Mouse (Mus musculus) olfactory bulb, adult 2 months (tissue): ENCODE results near the gene Ap2b1. TPM values are rescaled to one million over a fixed set of nuclear protein-coding genes. Genes with fewer than 3 reads are reported as not detected.

Source experiments
- H3K27ac ChIP-seq: fragments of 200-500 bp; 2 replicates; pipeline ENCODE4 v1.5.1; 2012; ENCODE audit warnings: low read depth, low read length; ENCODE audit not compliant: insufficient read depth
- H3K4me1 ChIP-seq: fragments of 200-500 bp; 2 replicates; pipeline ENCODE4 v1.6.1; 2012; ENCODE audit warnings: low read length; ENCODE audit not compliant: control insufficient read depth, insufficient read depth
- H3K4me3 ChIP-seq: fragments of 200-500 bp; 2 replicates; pipeline ENCODE4 v1.5.1; 2012; ENCODE audit warnings: mild to moderate bottlenecking, low read depth, low read length, moderate library complexity; ENCODE audit not compliant: insufficient read depth
- CTCF ChIP-seq: fragments of 200-500 bp; IDR thresholded peaks from 2 replicates; pipeline ENCODE4 v1.5.1; 2012; ENCODE audit warnings: low read depth, mild to moderate bottlenecking, low read length, moderate library complexity; ENCODE audit not compliant: insufficient read depth
- POLR2A ChIP-seq: fragments of 200-500 bp; IDR thresholded peaks from 2 replicates; pipeline ENCODE4 v1.6.1; 2012; ENCODE audit warnings: mild to moderate bottlenecking, low read depth, low read length, moderate library complexity; ENCODE audit not compliant: insufficient read depth
- WGBS: fragments of 180-500 bp; shearing (Covaris S2); methylation state at CpG from one replicate; pipeline ENCODE4 v1.1.7; 2018; 5-methylcytosine and 5-hydroxymethylcytosine counted together
- polyA plus RNA-seq: library from polyadenylated mRNA; stranded (reverse); fragments of >200 nt; gene quantifications from 2 replicates; pipeline ENCODE4 v1.2.4, GENCODE M21; 2012; ENCODE audit warnings: low replicate concordance; ENCODE audit not compliant: missing spikeins, insufficient read depth, insufficient read length

Ap2b1 gene
- polyA plus RNA-seq, 1 experiment = not detected

GRCm38 (mm10) chr11:83443824-83444223 is 145.0 kb downstream of the Ap2b1 start:
- Histone ChIP-seq H3K4me3 (no peak overlapping the region), H3K27ac (no peak overlapping the region), H3K4me1 (peaks cover 20% of the 10 kb centered on the region)
- WGBS = 23% methylated on average over 7 of the region's 7 CpGs
- no peak for TF ChIP-seq CTCF
- no peak for TF ChIP-seq POLR2A

GRCm38 (mm10) chr11:83445001-83445400 is 146.2 kb downstream of the Ap2b1 start:
- 36% methylated on average over 19 of the region's 19 CpGs for WGBS
- Histone ChIP-seq H3K4me1 (peaks cover 20% of the 10 kb centered on the region), H3K27ac (no peak overlapping the region), H3K4me3 (no peak overlapping the region)
- TF ChIP-seq POLR2A (no peak), CTCF (no peak)

- 93% methylated on average over 10 of the region's 10 CpGs for WGBS
- TF ChIP-seq CTCF = no peak
- TF ChIP-seq POLR2A = no peak
- Histone ChIP-seq H3K4me1 (peaks cover 14% of the 10 kb centered on the region), H3K4me3 (no peak overlapping the region), H3K27ac (no peak overlapping the region)
These were observed 148.8 kb downstream of the Ap2b1 start for GRCm38 (mm10) chr11:83447612-83448011.

- Histone ChIP-seq H3K4me3 (no peak overlapping the region), H3K4me1 (peaks cover 11% of the 10 kb centered on the region), H3K27ac (no peak overlapping the region)
- no peak for TF ChIP-seq CTCF
- TF ChIP-seq POLR2A = no peak
- WGBS = 62% methylated on average over 16 of the region's 16 CpGs
These were observed 149.4 kb downstream of the Ap2b1 start for GRCm38 (mm10) chr11:83448021-83448926.

- H3K27ac ChIP-seq = no peak overlapping the region
- peaks cover 9% of the 10 kb centered on the region for H3K4me1 ChIP-seq
- no peak overlapping the region for H3K4me3 ChIP-seq
- TF ChIP-seq CTCF (no peak), POLR2A (no peak)
These were observed 150.1 kb downstream of the Ap2b1 start for GRCm38 (mm10) chr11:83448927-83449236.

GRCm38 (mm10) chr11:83449298-83449697 is 150.5 kb downstream of the Ap2b1 start:
- H3K4me1 ChIP-seq = peaks cover 9% of the 10 kb centered on the region
- H3K27ac ChIP-seq = no peak overlapping the region
- WGBS = 77% methylated on average over 4 of the region's 4 CpGs
- TF ChIP-seq CTCF (no peak), POLR2A (no peak)
- no peak overlapping the region for H3K4me3 ChIP-seq

- 19% methylated on average over 1 of the region's 1 CpGs for WGBS
- H3K4me3 ChIP-seq = no peak overlapping the region
- H3K27ac ChIP-seq = no peak overlapping the region
- H3K4me1 ChIP-seq = peaks cover 5% of the 10 kb centered on the region
- TF ChIP-seq POLR2A = no peak
- no peak for TF ChIP-seq CTCF
These were observed 151.7 kb downstream of the Ap2b1 start for GRCm38 (mm10) chr11:83450550-83450949.

GRCm38 (mm10) chr11:83451281-83451680 is 152.5 kb downstream of the Ap2b1 start:
- Histone ChIP-seq H3K4me1 (peaks cover 8% of the 10 kb centered on the region), H3K27ac (no peak overlapping the region), H3K4me3 (no peak overlapping the region)
- TF ChIP-seq POLR2A (no peak), CTCF (no peak)
- 92% methylated on average over 10 of the region's 10 CpGs for WGBS

- Histone ChIP-seq H3K27ac (no peak overlapping the region), H3K4me1 (peaks cover 6% of the 10 kb centered on the region), H3K4me3 (no peak overlapping the region)
- TF ChIP-seq POLR2A = no peak
- 44% methylated on average over 4 of the region's 4 CpGs for WGBS
These were observed 155.7 kb downstream of the Ap2b1 start for GRCm38 (mm10) chr11:83454548-83454947.

Other genes with a start within 250 kb of the Ap2b1 start
- not detected in 2 replicates for gene Slfn2, start 233.9 kb upstream of the Ap2b1 start, polyA plus RNA-seq
- gene Slfn1, start 182.2 kb upstream of the Ap2b1 start, polyA plus RNA-seq = not detected in 2 replicates
- not detected in 2 replicates for gene Slfn4, start 123.8 kb upstream of the Ap2b1 start, polyA plus RNA-seq
- gene Slfn3, start 107.7 kb upstream of the Ap2b1 start, polyA plus RNA-seq = not detected in 2 replicates
- not detected in 2 replicates for gene Slfn14, start 12.3 kb upstream of the Ap2b1 start, polyA plus RNA-seq
- not detected in 2 replicates for gene Pex12, start 3.6 kb downstream of the Ap2b1 start, polyA plus RNA-seq
- 96.6 TPM in 1 of 2 replicates, not detected in the other for gene Rasl10b, start 110.1 kb downstream of the Ap2b1 start, polyA plus RNA-seq
- not detected in 2 replicates for gene Gas2l2, start 130.4 kb downstream of the Ap2b1 start, polyA plus RNA-seq
- gene 1700020L24Rik, start 138.7 kb downstream of the Ap2b1 start, polyA plus RNA-seq = not detected in 2 replicates
- gene Mmp28, start 164.0 kb downstream of the Ap2b1 start, polyA plus RNA-seq = not detected in 2 replicates
- not detected in 2 replicates for gene Taf15, start 174.1 kb downstream of the Ap2b1 start, polyA plus RNA-seq
- gene Heatr9, start 223.2 kb downstream of the Ap2b1 start, polyA plus RNA-seq = not detected in 2 replicates
- gene Ccl5, start 231.5 kb downstream of the Ap2b1 start, polyA plus RNA-seq = not detected in 2 replicates